Mouse (Mus musculus): ENCODE data around the gene Olfr1087.

- TF ChIP-seq GATA1 (IDR thresholded peaks at IDR 0.05; ENCODE audit: low read length) (no peak), TAL1 (IDR thresholded peaks at IDR 0.05; ENCODE audit: low read length) (no peak)
Observed at GRCm38 (mm10) chr2:86733601-86734000, 35.4 kb upstream of the Olfr1087 start, which contains the start of gene Olfr1089.

Measured in erythroblast, embryonic 14.5 days (primary cell).